Mouse (Mus musculus) neural tube, embryonic 13.5 days (tissue): ENCODE measurements around the gene 4933416C03Rik. TPM values are rescaled to one million over a fixed set of nuclear protein-coding genes. Genes with fewer than 3 reads are reported as not detected.

Experiments used
- ATAC-seq: fragments of 200-750 bp; cut with Nextera tagmentation; 2 replicates; pipeline ENCODE4 v1.8.0; 2017; ENCODE audit warnings: low read depth, mild to moderate bottlenecking, moderate TSS enrichment, moderate library complexity
- H3K27ac ChIP-seq: fragments of 300-500 bp; sonication (generic); replicated peaks from 2 replicates; pipeline ENCODE4 v1.5.1; 2015; ENCODE audit warnings: moderate library complexity, mild to moderate bottlenecking, inconsistent platforms
- H3K27me3 ChIP-seq: fragments of 300-500 bp; sonication (generic); 2 replicates; pipeline ENCODE4 v1.6.1; 2015; ENCODE audit warnings: mild to moderate bottlenecking, inconsistent platforms
- H3K36me3 ChIP-seq: fragments of 300-500 bp; sonication (generic); 2 replicates; pipeline ENCODE4 v1.6.1; 2015; ENCODE audit warnings: mild to moderate bottlenecking, inconsistent platforms
- H3K4me1 ChIP-seq: fragments of 300-500 bp; sonication (generic); replicated peaks from 2 replicates; pipeline ENCODE4 v1.6.1; 2015; ENCODE audit warnings: inconsistent platforms
- H3K4me2 ChIP-seq: fragments of 300-500 bp; sonication (generic); 2 replicates; pipeline ENCODE4 v1.6.1; 2015; ENCODE audit warnings: inconsistent platforms, mild to moderate bottlenecking, moderate library complexity
- H3K4me3 ChIP-seq: fragments of 300-500 bp; sonication (generic); 2 replicates; pipeline ENCODE4 v1.5.1; 2015; ENCODE audit warnings: mild to moderate bottlenecking, inconsistent platforms
- H3K9ac ChIP-seq: fragments of 300-500 bp; sonication (generic); 2 replicates; pipeline ENCODE4 v1.6.1; 2015; ENCODE audit warnings: moderate library complexity, mild to moderate bottlenecking, inconsistent platforms
- H3K9me3 ChIP-seq: fragments of 300-500 bp; sonication (generic); 2 replicates; pipeline ENCODE4 v1.6.1; 2016; ENCODE audit warnings: inconsistent platforms
- WGBS: fragments of 180-500 bp; shearing (Covaris S2); methylation state at CpG from one replicate; pipeline ENCODE4 v1.1.7; 2015; 5-methylcytosine and 5-hydroxymethylcytosine counted together
- polyA plus RNA-seq: library from polyadenylated mRNA; unstranded; fragments of >200 nt; fragmentation: Nextera tagmentation; extraction: Ambion mirVana; gene quantifications from 2 replicates; pipeline ENCODE4 v1.2.1, GENCODE M21; 2015

The 4933416C03Rik gene
- polyA plus RNA-seq, 1 experiment from 2014 or later, result 0.32 TPM

DNA sequence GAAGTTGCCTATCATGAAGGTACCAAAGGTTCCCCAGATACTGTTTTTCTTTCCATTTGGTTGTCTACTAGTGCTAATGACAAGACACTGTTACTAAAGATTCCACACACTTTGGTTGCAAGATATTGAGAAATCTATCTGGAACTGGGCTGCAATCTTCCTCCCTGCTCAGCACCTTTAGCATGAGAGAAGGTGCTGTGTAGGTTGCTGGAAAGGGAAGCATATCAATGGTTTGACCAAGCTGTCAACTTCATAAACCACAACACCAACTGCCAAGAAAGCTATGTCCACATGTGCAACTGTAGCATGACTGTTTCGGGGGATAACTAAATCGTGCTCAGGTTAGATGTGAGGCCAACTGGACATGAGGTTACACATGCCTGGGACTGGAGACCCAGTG, 7.7 kb upstream of the 4933416C03Rik start:
- 85% methylated on average over 2 of the region's 2 CpGs for WGBS
- Histone ChIP-seq H3K27ac (no peak overlapping the region), H3K9ac (no peak overlapping the region), H3K27me3 (no peaks in the 10 kb centered on the region), H3K4me2 (no peak overlapping the region), H3K4me1 (peaks cover 7% of the 10 kb centered on the region; the same call in 1 of the 2 replicates), H3K4me3 (no peak overlapping the region), H3K36me3 (no peaks in the 10 kb centered on the region), H3K9me3 (no peaks in the 10 kb centered on the region)
- no peak for ATAC-seq

DNA sequence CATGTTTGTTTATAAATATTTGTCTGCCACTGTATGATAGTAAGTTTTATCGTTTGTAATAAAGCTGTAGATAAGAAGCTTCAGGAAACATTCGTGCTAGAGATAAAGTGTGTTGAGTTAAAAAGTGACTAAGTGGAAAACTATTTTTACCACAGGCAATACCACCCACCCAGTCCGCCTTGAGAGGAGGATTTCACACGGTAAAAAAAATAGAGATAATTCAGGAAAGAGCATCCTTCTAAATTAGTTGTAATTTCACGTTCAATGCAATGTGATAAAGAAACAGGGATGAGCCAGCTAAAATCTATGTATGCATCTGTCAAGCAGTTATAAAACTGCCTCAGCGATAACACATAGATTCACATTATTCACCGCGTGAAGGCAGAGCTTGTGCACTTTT, 3.3 kb upstream of the 4933416C03Rik start:
- no peak for ATAC-seq
- no peak overlapping the region for H3K27ac ChIP-seq
- 87% methylated on average over 8 of the region's 8 CpGs for WGBS

DNA sequence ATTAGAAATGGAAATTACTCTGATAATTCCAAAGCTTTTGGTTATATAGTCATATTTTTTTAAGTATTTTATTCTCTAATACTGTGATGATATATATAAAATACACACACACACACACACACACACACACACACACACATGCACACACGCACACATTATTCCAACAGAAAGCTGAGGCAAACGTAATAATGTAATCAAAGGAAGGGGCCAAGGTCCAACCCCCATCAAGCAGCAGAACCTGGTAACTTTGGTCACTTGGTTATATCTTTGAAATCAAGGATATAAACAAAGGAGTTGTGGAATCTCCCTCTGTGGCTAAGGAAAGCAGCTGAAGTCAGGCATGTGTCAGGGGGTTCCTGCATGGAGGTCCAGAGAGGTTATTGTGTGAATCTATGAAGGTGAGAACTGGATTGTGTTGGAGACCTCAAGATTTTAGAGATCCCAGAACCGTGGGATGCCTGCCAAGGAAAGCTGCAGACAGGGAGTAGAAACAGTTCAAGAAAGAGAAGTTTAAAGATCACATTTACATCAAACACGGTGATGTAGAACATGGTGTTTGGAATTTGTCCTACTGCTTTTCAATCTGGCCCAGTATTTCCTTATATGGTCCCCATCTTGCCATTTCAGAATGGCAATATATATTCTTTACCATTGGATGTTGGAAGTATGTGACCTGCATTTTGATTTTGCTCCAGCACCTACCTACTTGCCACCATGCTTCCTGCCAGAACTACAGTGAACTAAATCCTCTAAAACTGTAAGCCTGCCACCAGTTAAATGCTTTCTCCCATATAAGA, 2.4 kb upstream of the 4933416C03Rik start:
- H3K9ac ChIP-seq, result no peak overlapping the region
- WGBS, result 79% methylated on average over 4 of the region's 4 CpGs

More for the DNA sequence above, 3.3 kb upstream of the 4933416C03Rik start:
- H3K36me3 ChIP-seq, result peaks cover 8% of the 10 kb centered on the region; the same call in 1 of the 2 replicates
- H3K4me1 ChIP-seq, result no peaks in the 10 kb centered on the region
- no peak overlapping the region for H3K4me3 ChIP-seq
- no peaks in the 10 kb centered on the region for H3K9me3 ChIP-seq
- H3K9ac ChIP-seq, result no peak overlapping the region
- no peaks in the 10 kb centered on the region for H3K27me3 ChIP-seq
- H3K4me2 ChIP-seq, result no peak overlapping the region

DNA sequence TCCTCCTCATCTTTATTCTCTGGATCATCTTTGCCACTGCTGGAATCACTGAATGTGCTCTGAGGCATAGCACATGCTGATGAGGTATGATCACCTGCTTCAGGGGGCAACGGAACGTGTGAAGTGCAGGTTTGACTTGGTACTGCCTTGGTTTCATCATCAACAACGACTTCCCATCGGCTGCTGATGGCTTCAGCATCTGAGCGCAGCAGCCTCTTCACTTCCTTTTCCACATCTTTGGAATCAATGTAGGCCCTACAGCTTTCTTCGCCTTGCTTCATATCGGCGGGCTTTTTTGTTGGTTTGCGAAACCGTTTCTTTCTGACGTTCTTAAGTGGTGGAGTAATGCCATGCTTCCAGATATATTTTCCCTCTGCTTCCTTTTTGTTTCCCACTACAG, 849 bp downstream of the 4933416C03Rik start:
- no peak for ATAC-seq
- no peak overlapping the region for H3K4me2 ChIP-seq
- H3K4me3 ChIP-seq, result no peak overlapping the region
- H3K27ac ChIP-seq, result no peak overlapping the region
- H3K27me3 ChIP-seq, result no peaks in the 10 kb centered on the region
- peaks cover 8% of the 10 kb centered on the region; the same call in 1 of the 2 replicates for H3K36me3 ChIP-seq
- 96% methylated on average over 11 of the region's 11 CpGs for WGBS
- H3K9ac ChIP-seq, result no peak overlapping the region
- 0 out of 2 replicates have a peak, but pooled peaks cover 5% of the 10 kb centered on the region for H3K4me1 ChIP-seq
- no peaks in the 10 kb centered on the region for H3K9me3 ChIP-seq

More for the DNA sequence above, 2.4 kb upstream of the 4933416C03Rik start:
- H3K4me2 ChIP-seq, result no peak overlapping the region
- peaks cover 8% of the 10 kb centered on the region; the same call in 1 of the 2 replicates for H3K36me3 ChIP-seq
- no peaks in the 10 kb centered on the region for H3K27me3 ChIP-seq
- H3K4me1 ChIP-seq, result no peaks in the 10 kb centered on the region
- no peak overlapping the region for H3K4me3 ChIP-seq
- no peak overlapping the region for H3K27ac ChIP-seq
- ATAC-seq, result no peak
- H3K9me3 ChIP-seq, result no peaks in the 10 kb centered on the region

DNA sequence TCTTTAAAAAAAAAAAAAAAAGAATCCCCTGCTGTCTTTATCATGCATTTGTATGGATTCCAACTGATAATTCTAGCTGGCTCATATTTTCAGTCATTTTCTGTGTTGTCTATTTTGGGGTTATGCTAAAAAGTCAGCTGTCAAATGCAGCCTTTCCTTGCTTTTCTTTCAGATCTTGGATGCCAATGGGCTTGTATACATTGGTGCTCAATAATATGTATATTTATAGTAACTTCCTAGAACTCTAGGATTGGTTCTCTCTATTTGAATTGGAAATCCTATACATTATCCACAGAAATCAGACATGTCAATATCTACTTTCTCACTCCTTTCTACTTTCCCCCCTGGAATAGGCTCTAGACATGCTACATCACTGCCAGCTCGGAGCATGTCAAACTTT, 5.0 kb downstream of the 4933416C03Rik start:
- no peak for ATAC-seq
- Histone ChIP-seq H3K27me3 (no peaks in the 10 kb centered on the region), H3K27ac (no peak overlapping the region), H3K4me3 (no peak overlapping the region), H3K4me1 (0 out of 2 replicates have a peak, but pooled peaks cover 5% of the 10 kb centered on the region), H3K36me3 (peaks cover 4% of the 10 kb centered on the region; the same call in 1 of the 2 replicates), H3K9ac (no peak overlapping the region), H3K9me3 (no peaks in the 10 kb centered on the region), H3K4me2 (no peak overlapping the region)
- 87% methylated on average over 1 of the region's 1 CpGs for WGBS

DNA sequence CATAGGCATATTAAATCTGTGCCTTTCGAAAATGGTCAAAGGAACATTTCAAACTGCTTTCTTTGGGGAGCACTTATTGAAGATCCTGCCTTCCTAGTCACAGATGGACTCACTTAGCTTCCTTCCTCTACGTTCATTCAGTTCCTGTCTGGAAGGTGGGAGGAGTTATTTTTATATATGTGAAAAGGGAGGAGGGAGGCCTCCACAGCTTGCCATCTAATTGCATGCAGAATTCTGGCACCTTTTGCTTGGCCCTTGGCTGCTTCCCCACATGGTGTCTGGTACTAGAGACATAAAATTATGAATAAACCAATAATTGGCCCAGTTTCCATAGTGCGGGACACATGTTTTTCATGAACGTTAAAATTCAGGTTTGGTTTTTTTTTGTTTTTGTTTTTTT, 5.5 kb downstream of the 4933416C03Rik start:
- WGBS, result 69% methylated on average over 4 of the region's 4 CpGs
- Histone ChIP-seq H3K4me1 (0 out of 2 replicates have a peak, but pooled peaks cover 5% of the 10 kb centered on the region), H3K27me3 (no peaks in the 10 kb centered on the region), H3K9ac (no peak overlapping the region), H3K4me3 (no peak overlapping the region), H3K4me2 (no peak overlapping the region), H3K27ac (no peak overlapping the region), H3K9me3 (no peaks in the 10 kb centered on the region), H3K36me3 (no peaks in the 10 kb centered on the region)
- ATAC-seq, result no peak

DNA sequence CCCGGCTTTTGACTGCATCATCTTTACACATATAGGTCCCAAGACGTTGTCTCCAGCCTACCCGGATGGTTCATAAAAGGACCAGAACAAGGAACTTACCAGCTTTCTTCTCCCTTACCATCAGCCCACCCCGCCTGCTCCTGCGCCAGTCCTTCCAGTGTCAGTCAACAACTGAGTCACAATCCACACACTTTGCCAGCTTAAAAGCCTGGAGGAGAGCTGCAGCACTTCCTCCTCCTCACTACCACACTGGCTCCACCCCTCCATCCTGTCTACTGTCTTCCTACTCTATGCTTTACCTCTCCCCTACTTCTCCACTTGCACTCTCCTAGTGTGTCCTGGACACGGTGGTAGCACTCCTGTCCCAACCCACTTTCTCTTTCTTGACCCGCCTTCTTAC, 15.2 kb downstream of the 4933416C03Rik start:
- no peaks in the 10 kb centered on the region for H3K9me3 ChIP-seq
- ATAC-seq, result no peak
- H3K27me3 ChIP-seq, result no peaks in the 10 kb centered on the region
- no peak overlapping the region for H3K4me3 ChIP-seq
- no peak overlapping the region for H3K4me2 ChIP-seq
- no peaks in the 10 kb centered on the region for H3K36me3 ChIP-seq
- WGBS, result 90% methylated on average over 7 of the region's 7 CpGs
- no peak overlapping the region for H3K27ac ChIP-seq
- no peak overlapping the region for H3K9ac ChIP-seq
- H3K4me1 ChIP-seq, result no peaks in the 10 kb centered on the region

DNA sequence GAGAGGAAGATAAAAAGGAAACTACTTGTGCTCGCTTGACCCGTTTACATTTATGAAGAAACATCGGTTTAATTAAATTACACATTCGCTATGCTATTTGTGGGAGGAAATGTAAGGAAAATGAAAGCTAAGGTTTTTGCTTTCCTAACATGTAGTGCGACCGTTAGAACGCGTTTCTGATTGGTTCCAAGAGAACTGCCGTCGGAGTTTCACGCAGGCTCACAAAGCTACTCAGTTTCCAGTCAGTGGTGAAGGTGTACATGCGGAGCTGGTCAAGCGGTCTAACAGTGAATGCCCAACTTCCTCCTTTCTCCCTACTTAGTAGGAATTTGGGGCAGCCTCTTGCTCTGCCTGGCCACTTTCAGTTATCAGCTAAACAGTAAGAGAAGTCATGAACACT, 17.3 kb downstream of the 4933416C03Rik start:
- H3K27ac ChIP-seq, result no peak overlapping the region
- WGBS, result 87% methylated on average over 13 of the region's 13 CpGs
- ATAC-seq, result no peak
- H3K9me3 ChIP-seq, result no peaks in the 10 kb centered on the region
- H3K27me3 ChIP-seq, result no peaks in the 10 kb centered on the region
- H3K36me3 ChIP-seq, result no peaks in the 10 kb centered on the region
- no peaks in the 10 kb centered on the region for H3K4me1 ChIP-seq
- H3K4me3 ChIP-seq, result no peak overlapping the region
- H3K9ac ChIP-seq, result no peak overlapping the region
- no peak overlapping the region for H3K4me2 ChIP-seq

DNA sequence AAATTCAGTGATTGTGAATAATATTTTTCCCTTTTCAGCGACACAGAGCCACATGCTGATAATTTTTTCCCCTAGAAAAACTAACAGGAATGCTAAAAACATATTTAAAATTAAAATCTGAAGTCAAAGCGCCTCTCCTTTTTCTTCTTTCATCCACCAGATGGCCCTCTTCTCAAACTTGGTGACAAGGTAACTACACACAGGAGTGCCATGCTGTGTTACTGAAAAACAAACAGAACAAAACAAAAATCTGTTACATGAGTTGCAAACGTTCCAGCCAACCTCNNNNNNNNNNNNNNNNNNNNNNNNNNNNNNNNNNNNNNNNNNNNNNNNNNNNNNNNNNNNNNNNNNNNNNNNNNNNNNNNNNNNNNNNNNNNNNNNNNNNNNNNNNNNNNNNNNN, 29.8 kb downstream of the 4933416C03Rik start:
- no peaks in the 10 kb centered on the region for H3K36me3 ChIP-seq
- no peak overlapping the region for H3K4me3 ChIP-seq
- ATAC-seq, result no peak
- no peak overlapping the region for H3K27ac ChIP-seq
- no peak overlapping the region for H3K4me2 ChIP-seq
- 29% methylated on average over 3 of the region's 3 CpGs for WGBS
- no peak overlapping the region for H3K9ac ChIP-seq
- H3K9me3 ChIP-seq, result no peaks in the 10 kb centered on the region
- H3K4me1 ChIP-seq, result peaks cover 6% of the 10 kb centered on the region; the same call in 1 of the 2 replicates
- H3K27me3 ChIP-seq, result no peaks in the 10 kb centered on the region

DNA sequence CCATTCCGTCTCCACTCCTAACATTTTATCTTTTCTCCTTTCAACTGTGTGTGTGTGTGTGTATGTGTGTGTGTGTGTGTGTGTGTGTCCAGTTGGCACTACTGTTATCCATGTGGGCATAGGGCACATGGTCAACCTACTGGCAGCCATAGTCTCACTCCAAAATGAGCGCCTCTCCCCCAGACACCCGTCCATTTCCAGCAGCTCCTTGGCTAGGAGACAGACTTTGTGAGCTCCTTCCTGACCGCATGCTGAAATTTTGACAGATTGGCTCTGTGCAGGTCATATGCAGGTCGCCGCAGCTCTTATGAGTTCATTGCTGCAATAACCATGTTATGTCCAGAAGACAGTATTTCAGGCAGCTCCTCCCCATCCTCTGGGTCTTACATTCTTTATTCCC, 32.9 kb downstream of the 4933416C03Rik start:
- Histone ChIP-seq H3K27ac (no peak overlapping the region), H3K36me3 (no peaks in the 10 kb centered on the region), H3K27me3 (no peaks in the 10 kb centered on the region), H3K9ac (no peak overlapping the region), H3K4me2 (no peak overlapping the region), H3K9me3 (no peaks in the 10 kb centered on the region), H3K4me3 (no peak overlapping the region), H3K4me1 (peaks cover 9% of the 10 kb centered on the region; the same call in 1 of the 2 replicates)
- no peak for ATAC-seq
- 89% methylated on average over 6 of the region's 6 CpGs for WGBS

DNA sequence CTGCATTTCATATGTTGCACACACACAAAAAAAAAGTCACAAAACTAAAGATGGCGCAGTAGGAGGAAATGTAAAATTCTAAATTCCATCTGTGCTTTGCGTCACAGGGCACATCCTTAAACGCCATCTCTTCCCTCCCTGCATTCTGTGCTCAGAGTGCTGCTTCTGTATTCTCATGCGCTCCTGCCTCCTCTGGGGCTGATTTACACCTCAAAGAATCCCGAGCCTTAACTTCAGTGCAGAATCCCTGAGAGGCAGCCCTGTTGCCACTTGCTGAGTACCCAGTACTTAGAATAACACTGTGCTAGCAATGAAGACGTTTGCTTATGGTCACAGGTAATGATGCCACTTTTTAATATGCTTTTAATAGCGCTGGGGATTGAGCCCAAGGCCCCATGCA, 34.3 kb downstream of the 4933416C03Rik start:
- Histone ChIP-seq H3K9ac (no peak overlapping the region), H3K4me3 (no peak overlapping the region), H3K27ac (no peak overlapping the region), H3K4me1 (peaks cover 9% of the 10 kb centered on the region; the same call in 1 of the 2 replicates), H3K36me3 (no peaks in the 10 kb centered on the region), H3K27me3 (no peaks in the 10 kb centered on the region), H3K4me2 (no peak overlapping the region), H3K9me3 (no peaks in the 10 kb centered on the region)
- ATAC-seq, result no peak
- WGBS, result 36% methylated on average over 7 of the region's 7 CpGs

DNA sequence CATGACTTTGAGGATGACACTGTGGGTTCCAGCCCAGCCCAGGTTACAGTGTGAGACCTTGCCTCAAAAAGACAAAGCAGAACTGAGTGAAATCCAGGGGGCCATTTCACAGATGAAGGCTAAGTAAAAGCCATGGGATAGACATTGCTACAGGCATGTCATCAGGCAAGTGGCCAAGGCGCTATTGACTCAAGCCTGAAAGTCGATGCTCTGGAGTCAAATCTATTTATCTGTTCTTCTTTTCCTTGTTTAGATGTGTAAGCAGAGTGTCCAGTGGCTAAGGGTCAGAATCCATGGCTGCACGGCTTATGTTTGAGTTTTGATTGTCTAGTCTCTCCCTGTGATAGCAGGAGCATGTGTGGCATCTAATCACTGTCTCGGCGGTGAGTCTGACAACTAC, 35.1 kb downstream of the 4933416C03Rik start:
- H3K27me3 ChIP-seq, result no peaks in the 10 kb centered on the region
- H3K36me3 ChIP-seq, result no peaks in the 10 kb centered on the region
- WGBS, result 72% methylated on average over 5 of the region's 5 CpGs
- ATAC-seq, result peak; percentile 40; the same call in 1 of the 2 replicates
- peaks cover 9% of the 10 kb centered on the region; the same call in 1 of the 2 replicates for H3K4me1 ChIP-seq
- no peak overlapping the region for H3K9ac ChIP-seq
- H3K4me2 ChIP-seq, result no peak overlapping the region
- H3K9me3 ChIP-seq, result no peaks in the 10 kb centered on the region
- no peak overlapping the region for H3K4me3 ChIP-seq
- H3K27ac ChIP-seq, result no peak overlapping the region
